Mouse (Mus musculus) ovary, adult 2 months (tissue): Measurements from ENCODE around the gene Kank1. TPM values are rescaled to one million over a fixed set of nuclear protein-coding genes. Genes with fewer than 3 reads are reported as not detected.

ENCODE experiments used
- polyA plus RNA-seq: library from polyadenylated mRNA; depleted of rRNA; stranded (reverse); fragments of >200 nt; gene quantifications from 2 replicates; pipeline ENCODE4 v1.2.3, GENCODE M21; 2012; rRNA removed

The Kank1 gene
- polyA plus RNA-seq = 39.7 and 51.2 TPM in 2 replicates

DNA sequence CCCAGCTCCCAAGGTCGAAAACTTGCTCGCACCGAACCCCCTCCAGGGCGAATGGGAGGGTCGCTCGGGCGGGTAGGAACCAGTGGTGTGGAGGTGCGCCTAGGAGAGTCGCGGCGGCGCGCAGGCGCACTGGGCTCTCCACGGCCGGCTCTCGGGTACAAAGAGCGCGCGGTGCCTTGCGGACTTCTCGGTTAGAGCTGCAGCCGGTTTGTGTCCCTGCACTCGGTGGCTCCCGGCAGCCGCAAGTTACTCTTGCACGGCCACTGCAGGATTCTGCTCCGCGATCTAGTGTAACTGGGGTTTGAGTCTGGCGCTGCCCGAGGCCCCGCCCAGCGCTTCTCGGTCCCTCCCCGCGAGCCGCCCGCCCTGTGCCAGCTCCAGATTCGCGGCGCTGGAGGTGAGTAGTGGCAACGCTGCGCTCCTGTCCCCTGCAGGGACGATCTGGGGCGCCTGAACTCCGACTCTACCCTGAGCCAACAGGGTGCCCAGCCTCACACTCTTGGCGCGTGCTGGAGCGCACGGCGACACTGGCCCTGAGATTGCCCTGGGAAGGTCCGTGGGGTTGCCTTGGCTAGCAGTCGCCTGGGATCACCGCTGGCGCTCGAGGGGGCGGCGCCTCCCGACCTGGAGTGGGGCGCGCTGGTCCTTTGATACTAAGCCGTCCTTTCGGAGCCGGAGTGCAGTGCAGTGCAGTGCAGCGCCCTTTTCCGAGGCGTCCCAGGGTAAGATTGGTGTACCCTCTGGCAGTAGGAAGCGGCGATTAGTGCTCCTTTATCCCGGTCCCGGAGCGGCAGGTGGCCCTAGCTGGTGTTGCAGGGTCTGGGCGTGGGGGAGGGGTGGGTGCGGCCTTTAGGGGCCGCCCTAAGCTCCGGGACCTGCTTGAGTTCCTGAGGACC is at the start of gene Kank1:
Gene Kank1 (plus strand): TSS at position 380 of the 896 bp plus-strand sequence.

Other genes starting within 250 kb of the Kank1 start
- 14.3 and 15.0 TPM in 2 replicates for gene Dock8, start 237.4 kb upstream of the Kank1 start, polyA plus RNA-seq